Mouse (Mus musculus): ENCODE data around the gene Faiml. TPM values are rescaled to one million over a fixed set of nuclear protein-coding genes. Genes with fewer than 3 reads are reported as not detected.
A peak's percentile ranks its signal among the peaks of the same experiment; 100 is the strongest.

Faiml gene
- polyA plus RNA-seq, 1 experiment from 2014 or later = not detected

- ATAC-seq = peak; percentile 77
- H3K4me1 ChIP-seq (ENCODE audit: control insufficient read depth, insufficient read depth, low read length) = peaks cover 25% of the 10 kb centered on the region
- peak overlapping the region; percentile 65 for H3K4me2 ChIP-seq (ENCODE audit: low read length)
- no peak overlapping the region for H3K27ac ChIP-seq (ENCODE audit: low read length)
- peak overlapping the region; percentile 84 for H3K4me3 ChIP-seq (ENCODE audit: low read depth, low read length)
- H3K9ac ChIP-seq (ENCODE audit: low read depth, low read length) = peak overlapping the region; percentile 87; the same call in 1 of the 2 replicates
- H3K36me3 ChIP-seq (ENCODE audit: control insufficient read depth, insufficient read depth, low read length) = peaks cover 5% of the 10 kb centered on the region; the same call in 1 of the 2 replicates
- no peaks in the 10 kb centered on the region for H3K27me3 ChIP-seq (ENCODE audit: control insufficient read depth, insufficient read depth, low read depth, low read length)
- WGBS = 6% methylated on average over 17 of the region's 17 CpGs
- H3K9me3 ChIP-seq (replicated peaks; ENCODE audit: control insufficient read depth, low read length, poor library complexity, severe bottlenecking) = no peaks in the 10 kb centered on the region
Measured at GRCm38 (mm10) chr9:99242533-99243189, 5.6 kb upstream of the Faiml start.

DNA sequence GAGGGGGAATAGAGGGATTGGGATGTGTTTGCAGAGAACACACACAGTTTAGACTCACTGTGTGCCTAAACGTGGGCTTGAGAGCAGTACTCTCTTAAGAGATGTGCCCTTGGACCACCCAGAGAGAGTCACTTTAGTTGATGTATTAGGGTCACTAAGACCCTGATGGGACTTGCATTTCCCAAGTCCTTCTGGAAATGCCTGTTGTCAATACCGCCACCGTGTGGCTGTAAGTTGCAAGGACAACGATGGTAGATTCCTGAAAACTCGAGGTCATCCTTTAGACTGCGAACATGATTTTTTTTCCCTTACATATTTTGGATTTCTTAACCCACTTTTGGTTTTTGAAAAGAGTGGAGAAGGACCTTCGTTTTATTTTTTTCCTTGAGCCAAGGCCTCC, 5.0 kb upstream of the Faiml start:
- 4% methylated on average over 7 of the region's 7 CpGs for WGBS
- H3K9ac ChIP-seq (ENCODE audit: low read depth, low read length) = no peak overlapping the region
- 0 out of 2 replicates have a peak, but pooled peaks have one; percentile 26 for ATAC-seq

GRCm38 (mm10) chr9:99240571-99240970, 3.5 kb upstream of the Faiml start:
- H3K27me3 ChIP-seq (ENCODE audit: control insufficient read depth, insufficient read depth, low read depth, low read length) = no peaks in the 10 kb centered on the region
- no peak overlapping the region for H3K27ac ChIP-seq (ENCODE audit: low read length)
- no peak overlapping the region for H3K4me2 ChIP-seq (ENCODE audit: low read length)
- H3K36me3 ChIP-seq (ENCODE audit: control insufficient read depth, insufficient read depth, low read length) = no peaks in the 10 kb centered on the region
- no peak for ATAC-seq
- H3K4me3 ChIP-seq (ENCODE audit: low read depth, low read length) = no peak overlapping the region
- peaks cover 19% of the 10 kb centered on the region for H3K4me1 ChIP-seq (ENCODE audit: control insufficient read depth, insufficient read depth, low read length)
- 81% methylated on average over 5 of the region's 5 CpGs for WGBS
- no peaks in the 10 kb centered on the region for H3K9me3 ChIP-seq (replicated peaks; ENCODE audit: control insufficient read depth, low read length, poor library complexity, severe bottlenecking)
- H3K9ac ChIP-seq (ENCODE audit: low read depth, low read length) = no peak overlapping the region

More for the DNA sequence above, 5.0 kb upstream of the Faiml start:
- Histone ChIP-seq H3K36me3 (ENCODE audit: control insufficient read depth, insufficient read depth, low read length) (peaks cover 3% of the 10 kb centered on the region; the same call in 1 of the 2 replicates), H3K9me3 (replicated peaks; ENCODE audit: control insufficient read depth, low read length, poor library complexity, severe bottlenecking) (no peaks in the 10 kb centered on the region), H3K27ac (ENCODE audit: low read length) (no peak overlapping the region), H3K4me1 (ENCODE audit: control insufficient read depth, insufficient read depth, low read length) (peaks cover 25% of the 10 kb centered on the region), H3K27me3 (ENCODE audit: control insufficient read depth, insufficient read depth, low read depth, low read length) (no peaks in the 10 kb centered on the region), H3K4me3 (ENCODE audit: low read depth, low read length) (no peak overlapping the region), H3K4me2 (ENCODE audit: low read length) (peak overlapping the region; percentile 65; the same call in 1 of the 2 replicates)

- Histone ChIP-seq H3K9me3 (replicated peaks; ENCODE audit: control insufficient read depth, low read length, poor library complexity, severe bottlenecking) (no peaks in the 10 kb centered on the region), H3K27ac (ENCODE audit: low read length) (no peak overlapping the region), H3K36me3 (ENCODE audit: control insufficient read depth, insufficient read depth, low read length) (no peaks in the 10 kb centered on the region), H3K27me3 (ENCODE audit: control insufficient read depth, insufficient read depth, low read depth, low read length) (no peaks in the 10 kb centered on the region), H3K4me2 (ENCODE audit: low read length) (no peak overlapping the region), H3K4me3 (ENCODE audit: low read depth, low read length) (no peak overlapping the region), H3K9ac (ENCODE audit: low read depth, low read length) (no peak overlapping the region), H3K4me1 (ENCODE audit: control insufficient read depth, insufficient read depth, low read length) (peaks cover 7% of the 10 kb centered on the region)
- WGBS = 91% methylated on average over 1 of the region's 1 CpGs
- no peak for ATAC-seq
Measured at GRCm38 (mm10) chr9:99239256-99239655, 2.2 kb upstream of the Faiml start.

- ATAC-seq = no peak
- H3K27ac ChIP-seq (ENCODE audit: low read length) = no peak overlapping the region
- no peak overlapping the region for H3K4me3 ChIP-seq (ENCODE audit: low read depth, low read length)
- H3K4me1 ChIP-seq (ENCODE audit: control insufficient read depth, insufficient read depth, low read length) = peaks cover 6% of the 10 kb centered on the region
- 59% methylated on average over 10 of the region's 10 CpGs for WGBS
- no peak overlapping the region for H3K9ac ChIP-seq (ENCODE audit: low read depth, low read length)
- no peaks in the 10 kb centered on the region for H3K36me3 ChIP-seq (ENCODE audit: control insufficient read depth, insufficient read depth, low read length)
- H3K9me3 ChIP-seq (replicated peaks; ENCODE audit: control insufficient read depth, low read length, poor library complexity, severe bottlenecking) = no peaks in the 10 kb centered on the region
- H3K27me3 ChIP-seq (ENCODE audit: control insufficient read depth, insufficient read depth, low read depth, low read length) = no peaks in the 10 kb centered on the region
- no peak overlapping the region for H3K4me2 ChIP-seq (ENCODE audit: low read length)
Measured at GRCm38 (mm10) chr9:99238276-99238675, 1.2 kb upstream of the Faiml start.

- no peak overlapping the region for H3K4me3 ChIP-seq (ENCODE audit: low read depth, low read length)
- H3K9me3 ChIP-seq (replicated peaks; ENCODE audit: control insufficient read depth, low read length, poor library complexity, severe bottlenecking) = 0 out of 2 replicates have a peak, but pooled peaks cover 2% of the 10 kb centered on the region
- H3K9ac ChIP-seq (ENCODE audit: low read depth, low read length) = no peak overlapping the region
- 86% methylated on average over 14 of the region's 14 CpGs for WGBS
- H3K27ac ChIP-seq (ENCODE audit: low read length) = no peak overlapping the region
- H3K36me3 ChIP-seq (ENCODE audit: control insufficient read depth, insufficient read depth, low read length) = no peaks in the 10 kb centered on the region
- no peaks in the 10 kb centered on the region for H3K27me3 ChIP-seq (ENCODE audit: control insufficient read depth, insufficient read depth, low read depth, low read length)
- H3K4me2 ChIP-seq (ENCODE audit: low read length) = no peak overlapping the region
- no peaks in the 10 kb centered on the region for H3K4me1 ChIP-seq (ENCODE audit: control insufficient read depth, insufficient read depth, low read length)
- no peak for ATAC-seq
Measured at GRCm38 (mm10) chr9:99229450-99229849, 7.6 kb downstream of the Faiml start.

- Histone ChIP-seq H3K27me3 (ENCODE audit: control insufficient read depth, insufficient read depth, low read depth, low read length) (no peaks in the 10 kb centered on the region), H3K4me2 (ENCODE audit: low read length) (no peak overlapping the region), H3K9ac (ENCODE audit: low read depth, low read length) (no peak overlapping the region), H3K4me1 (ENCODE audit: control insufficient read depth, insufficient read depth, low read length) (no peaks in the 10 kb centered on the region), H3K4me3 (ENCODE audit: low read depth, low read length) (no peak overlapping the region), H3K9me3 (replicated peaks; ENCODE audit: control insufficient read depth, low read length, poor library complexity, severe bottlenecking) (no peaks in the 10 kb centered on the region), H3K27ac (ENCODE audit: low read length) (no peak overlapping the region), H3K36me3 (ENCODE audit: control insufficient read depth, insufficient read depth, low read length) (no peaks in the 10 kb centered on the region)
- 44% methylated on average over 3 of the region's 3 CpGs for WGBS
- no peak for ATAC-seq
Measured at GRCm38 (mm10) chr9:99224583-99224982, 12.5 kb downstream of the Faiml start.

DNA sequence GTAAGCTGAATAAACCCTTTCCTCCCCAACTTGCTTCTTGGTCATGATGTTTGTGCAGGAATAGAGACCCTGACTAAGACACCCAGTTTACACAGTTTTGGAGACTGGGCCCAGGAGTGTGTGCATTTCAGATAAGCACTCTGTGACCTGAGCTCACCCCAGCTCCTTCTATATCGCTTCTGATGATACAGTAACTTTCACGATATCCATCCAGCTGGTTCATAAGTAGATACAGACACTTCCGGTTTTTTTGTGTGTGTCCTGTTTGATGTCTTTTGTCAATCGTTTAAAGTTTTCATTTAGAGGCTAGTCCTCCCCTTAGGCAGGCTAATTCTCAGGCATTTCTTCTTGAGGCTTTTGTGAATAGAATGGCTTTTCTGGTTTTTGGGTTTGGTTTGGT, 15.4 kb downstream of the Faiml start:
- Histone ChIP-seq H3K4me2 (ENCODE audit: low read length) (no peak overlapping the region), H3K27me3 (ENCODE audit: control insufficient read depth, insufficient read depth, low read depth, low read length) (no peaks in the 10 kb centered on the region), H3K9ac (ENCODE audit: low read depth, low read length) (no peak overlapping the region), H3K36me3 (ENCODE audit: control insufficient read depth, insufficient read depth, low read length) (no peaks in the 10 kb centered on the region), H3K27ac (ENCODE audit: low read length) (no peak overlapping the region), H3K4me3 (ENCODE audit: low read depth, low read length) (no peak overlapping the region), H3K4me1 (ENCODE audit: control insufficient read depth, insufficient read depth, low read length) (no peaks in the 10 kb centered on the region), H3K9me3 (replicated peaks; ENCODE audit: control insufficient read depth, low read length, poor library complexity, severe bottlenecking) (no peaks in the 10 kb centered on the region)
- WGBS = 89% methylated on average over 4 of the region's 4 CpGs
- no peak for ATAC-seq

- Histone ChIP-seq H3K27ac (ENCODE audit: low read length) (no peak overlapping the region), H3K36me3 (ENCODE audit: control insufficient read depth, insufficient read depth, low read length) (no peaks in the 10 kb centered on the region), H3K4me2 (ENCODE audit: low read length) (no peak overlapping the region), H3K27me3 (ENCODE audit: control insufficient read depth, insufficient read depth, low read depth, low read length) (no peaks in the 10 kb centered on the region), H3K4me3 (ENCODE audit: low read depth, low read length) (no peak overlapping the region), H3K9me3 (replicated peaks; ENCODE audit: control insufficient read depth, low read length, poor library complexity, severe bottlenecking) (no peaks in the 10 kb centered on the region), H3K9ac (ENCODE audit: low read depth, low read length) (no peak overlapping the region), H3K4me1 (ENCODE audit: control insufficient read depth, insufficient read depth, low read length) (no peaks in the 10 kb centered on the region)
- WGBS = 31% methylated on average over 6 of the region's 6 CpGs
- ATAC-seq = no peak
Measured at GRCm38 (mm10) chr9:99217999-99218719, 18.9 kb downstream of the Faiml start.

Data from midbrain, embryonic 16.5 days (tissue).